Mouse (Mus musculus) heart, adult 2 months (tissue): ENCODE measurements around the gene Extl2. TPM values are rescaled to one million over a fixed set of nuclear protein-coding genes. Genes with fewer than 3 reads are reported as not detected.

Experiments
- DNase-seq, 2 experiments: peaks; one replicate each; pipeline ENCODE4 v3.0.0; 2021
- H3K27ac ChIP-seq: fragments of 200-600 bp; 2 replicates; pipeline ENCODE4 v1.8.1; 2022
- H3K27me3 ChIP-seq: fragments of 200-500 bp; 2 replicates; pipeline ENCODE4 v1.6.1; 2012; ENCODE audit warnings: mild to moderate bottlenecking, low read length, inconsistent platforms, mixed read lengths; ENCODE audit not compliant: control insufficient read depth, insufficient read depth
- H3K36me3 ChIP-seq: fragments of 200-500 bp; 2 replicates; pipeline ENCODE4 v1.6.1; 2012; ENCODE audit warnings: low read length, inconsistent platforms; ENCODE audit not compliant: control insufficient read depth, insufficient read depth
- H3K4me1 ChIP-seq: fragments of 200-500 bp; 2 replicates; pipeline ENCODE4 v1.6.1; 2011; ENCODE audit warnings: low read length; ENCODE audit not compliant: control insufficient read depth, insufficient read depth
- H3K4me3 ChIP-seq: fragments of 200-600 bp; 2 replicates; pipeline ENCODE4 v1.8.1; 2022
- H3K79me2 ChIP-seq: fragments of 200-500 bp; replicated peaks from 2 replicates; pipeline ENCODE4 v1.6.1; 2012; ENCODE audit warnings: mild to moderate bottlenecking, inconsistent platforms, low read length, moderate library complexity, mixed read lengths; ENCODE audit not compliant: control insufficient read depth, insufficient read depth
- H3K9ac ChIP-seq: fragments of 200-500 bp; 2 replicates; pipeline ENCODE4 v1.6.1; 2012; ENCODE audit warnings: low read depth, mild to moderate bottlenecking, control low read depth, inconsistent platforms, low read length, mixed read lengths
- CTCF ChIP-seq: fragments of 200-600 bp; IDR thresholded peaks from 2 replicates; pipeline ENCODE4 v1.8.1; 2022; ENCODE audit warnings: antibody characterized with exemption, mild to moderate bottlenecking, moderate library complexity
- EP300 ChIP-seq: fragments of 200-500 bp; IDR thresholded peaks from 2 replicates; pipeline ENCODE4 v1.6.1; 2011; ENCODE audit warnings: low read depth, low read length, control low read depth; ENCODE audit not compliant: insufficient read depth
- POLR2A ChIP-seq: fragments of 200-500 bp; IDR thresholded peaks from 2 replicates; pipeline ENCODE4 v1.6.1; 2011; ENCODE audit warnings: mild to moderate bottlenecking, low read depth, low read length, control low read depth; ENCODE audit not compliant: insufficient read depth
- WGBS: fragments of 180-500 bp; shearing (Covaris S2); methylation state at CpG from one replicate; pipeline ENCODE4 v1.1.7; 2018; 5-methylcytosine and 5-hydroxymethylcytosine counted together
- intact Hi-C: fragments of 180-260 bp; cut with DNase I; formaldehyde crosslinking; loops from one replicate; pipeline ENCODE4 v1.15.1; 2025
- polyA plus RNA-seq: library from polyadenylated mRNA; depleted of rRNA; stranded (reverse); fragments of >200 nt; gene quantifications from 2 replicates; pipeline ENCODE4 v1.2.3, GENCODE M21; 2012
- total RNA-seq, 2 experiments: library from RNA; stranded (reverse); gene quantifications; 2 replicates each; pipeline ENCODE4 v1.2.3; 2021

Extl2 gene
- total and polyA plus RNA-seq, 3 experiments = 11.6 to 15.9 (median 14.1) TPM

DNA sequence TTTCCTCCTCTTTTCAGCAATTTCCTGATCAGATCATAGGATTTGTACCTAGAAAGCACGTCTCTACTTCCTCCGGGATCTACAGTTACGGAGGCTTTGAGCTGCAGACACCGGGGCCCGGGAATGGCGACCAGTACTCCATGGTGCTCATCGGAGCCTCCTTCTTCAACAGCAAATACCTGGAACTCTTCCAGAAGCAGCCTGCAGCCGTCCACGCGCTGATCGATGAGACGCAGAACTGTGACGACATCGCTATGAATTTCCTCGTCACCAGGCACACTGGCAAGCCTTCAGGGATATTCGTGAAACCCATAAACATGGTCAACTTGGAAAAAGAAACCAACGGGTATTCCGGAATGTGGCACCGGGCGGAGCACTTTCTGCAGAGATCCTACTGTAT, 19.7 kb downstream of the Extl2 start:
- H3K27ac ChIP-seq = no peak overlapping the region

DNA sequence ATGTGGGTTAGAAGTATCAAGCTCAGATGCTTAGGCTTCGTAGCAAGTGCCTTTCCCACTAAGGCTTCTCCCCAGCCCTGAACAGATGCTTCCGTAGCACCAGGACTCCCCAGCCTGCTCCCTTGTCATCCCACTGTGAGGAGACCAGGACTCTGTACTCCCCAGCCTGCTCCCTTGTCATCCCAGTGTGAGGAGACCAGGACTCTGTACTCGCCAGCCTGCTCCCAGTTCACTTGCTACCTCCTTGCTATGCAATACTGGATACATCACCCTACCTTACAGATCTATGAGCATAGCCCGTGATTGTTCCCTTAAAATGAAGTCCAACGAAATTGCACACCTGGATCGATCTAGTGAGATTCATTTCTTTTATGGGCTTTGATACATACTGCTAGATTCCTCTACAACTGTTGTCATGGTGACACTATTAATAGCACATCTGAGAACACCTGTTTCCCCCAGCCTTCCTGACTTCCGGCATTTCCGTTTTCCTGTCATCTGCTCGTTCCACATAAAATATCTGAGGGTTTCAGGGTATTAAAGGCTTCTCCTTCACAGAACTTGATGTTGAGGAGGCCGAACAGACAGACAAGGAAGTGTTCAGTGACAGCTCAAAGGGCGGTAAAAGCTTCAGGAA, 23.0 kb downstream of the Extl2 start:
- intact Hi-C loops = loop anchor here (5.0 kb wide), 1 partner anchor 467 kb away; no protein-coding TSS in a partner anchor
- 39% methylated on average over 11 of the region's 11 CpGs for WGBS
- no peak for DNase-seq
- TF ChIP-seq CTCF = no peak
- H3K4me3 ChIP-seq = no peak overlapping the region
- H3K27ac ChIP-seq = no peak overlapping the region
- H3K4me1 ChIP-seq = no peaks in the 10 kb centered on the region; the same call in 1 of the 2 replicates
- H3K27me3 ChIP-seq = no peaks in the 10 kb centered on the region
- no peaks in the 10 kb centered on the region for H3K79me2 ChIP-seq
- H3K36me3 ChIP-seq = no peaks in the 10 kb centered on the region
- no peak overlapping the region for H3K9ac ChIP-seq

More for the DNA sequence above, 19.7 kb downstream of the Extl2 start:
- Histone ChIP-seq H3K9ac (no peak overlapping the region), H3K36me3 (no peaks in the 10 kb centered on the region), H3K4me1 (no peaks in the 10 kb centered on the region; the same call in 1 of the 2 replicates), H3K79me2 (no peaks in the 10 kb centered on the region), H3K27me3 (no peaks in the 10 kb centered on the region), H3K4me3 (no peak overlapping the region)
- TF ChIP-seq CTCF (no peak), EP300 (no peak), POLR2A (no peak)
- intact Hi-C loops = no loop called here
- DNase-seq = no peak
- 90% methylated on average over 20 of the region's 20 CpGs for WGBS

DNA sequence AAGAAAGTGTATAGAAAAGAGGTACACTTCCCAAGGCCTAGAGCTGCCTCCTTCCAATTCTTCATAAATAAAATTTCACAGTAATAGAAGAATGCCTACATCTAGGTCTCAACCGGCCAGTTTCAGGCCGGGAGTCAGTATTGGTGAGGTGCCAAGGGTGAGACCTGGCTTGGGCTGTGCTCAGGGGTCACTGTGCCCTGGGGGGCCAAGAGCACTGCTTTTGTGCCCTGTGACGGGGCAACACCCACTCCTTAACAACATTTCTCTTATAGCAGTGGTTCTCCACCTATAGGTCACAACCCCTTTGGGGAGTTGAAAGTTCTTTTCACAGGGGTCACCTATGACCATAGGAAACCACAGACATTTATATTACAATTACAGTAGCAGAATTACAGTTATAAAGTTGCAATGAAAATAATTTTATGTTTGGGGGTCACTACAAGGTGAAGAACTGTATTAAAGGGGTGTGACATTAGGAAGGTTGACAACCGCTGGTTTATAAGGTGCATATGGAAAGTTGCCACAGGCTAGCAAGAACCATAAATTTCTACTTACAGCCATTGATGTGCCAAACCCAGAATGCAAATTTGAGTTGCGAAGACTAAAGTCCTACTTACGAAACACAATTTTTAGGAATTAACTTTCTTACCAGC, 26.1 kb downstream of the Extl2 start:
- no peak overlapping the region for H3K27ac ChIP-seq
- WGBS = 57% methylated on average over 6 of the region's 6 CpGs

DNA sequence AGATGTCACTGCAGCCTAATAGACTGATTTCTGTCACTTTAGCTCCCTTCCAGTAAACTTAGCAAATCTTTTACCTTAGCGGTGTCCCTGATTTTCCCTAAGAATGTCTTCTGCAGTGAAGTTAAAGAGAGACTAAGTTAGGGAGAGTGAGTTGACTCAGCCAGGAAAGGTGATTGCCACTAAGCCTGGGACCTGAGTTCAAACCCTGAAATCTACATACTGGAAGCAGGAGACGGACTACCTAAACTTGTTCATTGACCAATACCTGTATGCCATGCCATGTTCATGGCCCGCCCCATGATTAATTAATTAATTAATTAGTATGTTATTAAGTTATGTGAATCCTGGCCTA, 26.6 kb downstream of the Extl2 start:
- no peaks in the 10 kb centered on the region for H3K36me3 ChIP-seq
- no peak overlapping the region for H3K9ac ChIP-seq
- no peak for DNase-seq
- TF ChIP-seq EP300 (no peak), CTCF (peak; percentile 81), POLR2A (no peak)
- H3K27me3 ChIP-seq = no peaks in the 10 kb centered on the region
- H3K4me1 ChIP-seq = no peaks in the 10 kb centered on the region; the same call in 1 of the 2 replicates
- H3K27ac ChIP-seq = no peak overlapping the region
- WGBS = 52% methylated on average over 3 of the region's 3 CpGs
- H3K79me2 ChIP-seq = no peaks in the 10 kb centered on the region
- intact Hi-C loops = loop anchor here (1.0 to 5.0 kb wide), 2 partner anchors 293 to 463 kb away; no protein-coding TSS in a partner anchor
- no peak overlapping the region for H3K4me3 ChIP-seq

More for the DNA sequence above, 26.1 kb downstream of the Extl2 start:
- Histone ChIP-seq H3K9ac (no peak overlapping the region), H3K27me3 (no peaks in the 10 kb centered on the region), H3K79me2 (no peaks in the 10 kb centered on the region), H3K4me1 (no peaks in the 10 kb centered on the region; the same call in 1 of the 2 replicates), H3K36me3 (no peaks in the 10 kb centered on the region), H3K4me3 (no peak overlapping the region)
- no peak for DNase-seq
- no peak for TF ChIP-seq EP300
- no peak for TF ChIP-seq CTCF
- no peak for TF ChIP-seq POLR2A
- intact Hi-C loops = loop anchor here (1.0 to 5.0 kb wide), 2 partner anchors 294 to 464 kb away; no protein-coding TSS in a partner anchor

DNA sequence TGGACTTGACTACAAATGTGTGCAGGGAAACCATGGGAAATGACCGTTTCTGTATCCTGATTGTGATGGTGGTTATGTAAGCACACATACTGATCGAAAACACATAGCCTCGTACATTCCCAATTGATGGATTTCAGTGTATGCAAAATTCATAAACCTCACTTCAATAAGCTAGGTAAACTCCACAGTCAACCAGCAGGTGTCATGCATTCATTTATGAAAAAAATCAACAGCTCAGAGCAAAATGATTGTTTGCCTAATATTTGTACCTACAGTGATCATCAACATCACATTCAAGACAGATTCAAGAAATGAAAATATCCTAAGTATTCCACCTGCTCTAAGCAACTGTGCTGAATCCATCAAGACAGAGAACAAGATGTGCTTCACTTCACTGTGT, 33.5 kb downstream of the Extl2 start:
- peak; percentile 72 for TF ChIP-seq CTCF
- TF ChIP-seq POLR2A = no peak
- no peak for TF ChIP-seq EP300
- H3K27ac ChIP-seq = no peak overlapping the region
- no peak overlapping the region for H3K4me3 ChIP-seq
- H3K9ac ChIP-seq = no peak overlapping the region
- DNase-seq = no peak
- 67% methylated on average over 3 of the region's 3 CpGs for WGBS
- no peaks in the 10 kb centered on the region for H3K4me1 ChIP-seq
- intact Hi-C loops = loop anchor here (1.0 to 2.0 kb wide), 2 partner anchors 168 to 287 kb away; no protein-coding TSS in a partner anchor
- no peaks in the 10 kb centered on the region for H3K79me2 ChIP-seq
- no peaks in the 10 kb centered on the region for H3K27me3 ChIP-seq
- no peaks in the 10 kb centered on the region for H3K36me3 ChIP-seq

DNA sequence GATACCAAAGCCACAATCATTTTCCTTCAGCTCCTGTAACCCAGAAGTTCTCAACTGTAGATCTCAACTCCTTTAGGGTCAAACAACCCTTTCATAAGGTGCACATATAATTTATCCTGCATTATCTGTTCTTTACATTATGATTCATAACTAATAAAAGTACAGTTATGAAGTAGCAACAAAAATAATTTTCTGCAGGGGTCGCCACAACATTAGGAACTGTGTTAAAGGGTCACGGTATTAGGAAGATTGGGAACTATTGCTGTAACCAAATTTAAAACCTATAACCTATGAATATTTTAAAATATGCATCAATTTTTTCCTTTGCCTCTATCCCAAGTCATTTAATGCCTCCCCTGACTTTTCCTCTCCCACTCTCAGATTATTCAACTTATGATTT, 38.7 kb downstream of the Extl2 start:
- Histone ChIP-seq H3K9ac (no peak overlapping the region), H3K27me3 (no peaks in the 10 kb centered on the region), H3K4me3 (no peak overlapping the region), H3K4me1 (no peaks in the 10 kb centered on the region), H3K36me3 (no peaks in the 10 kb centered on the region), H3K27ac (no peak overlapping the region), H3K79me2 (no peaks in the 10 kb centered on the region)
- peak; percentile 67 for TF ChIP-seq CTCF
- no peak for TF ChIP-seq POLR2A
- TF ChIP-seq EP300 = no peak
- no peak for DNase-seq
- WGBS = 47% methylated on average over 2 of the region's 2 CpGs
- intact Hi-C loops = no loop called here
